Mouse (Mus musculus): ENCODE data around the gene Notum. TPM values are rescaled to one million over a fixed set of nuclear protein-coding genes. Genes with fewer than 3 reads are reported as not detected.

Gene Notum
- not detected in 4 replicates for total RNA-seq (2023)

DNA sequence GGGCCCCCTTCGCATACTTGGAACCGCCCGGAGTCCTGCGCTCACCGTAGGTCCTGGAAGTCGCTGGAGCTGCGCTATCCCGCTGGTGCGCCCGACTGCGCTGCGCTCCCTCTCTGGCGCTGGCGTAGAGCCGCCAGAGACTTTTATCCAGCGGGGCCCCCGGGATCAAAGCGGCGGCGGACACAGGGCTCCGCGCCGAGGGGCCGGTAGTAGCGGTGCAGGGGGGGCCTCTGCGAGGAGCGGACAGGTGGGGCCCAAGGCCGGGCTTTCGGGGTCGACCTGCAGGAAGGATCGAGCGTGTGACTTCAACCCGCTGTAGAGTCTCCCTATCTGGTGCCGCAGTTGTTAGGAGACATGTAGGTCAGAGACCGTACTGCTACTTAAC, at the start of gene Notum:
Gene Notum, minus strand, starts transcription at position 100 of the 385 bp plus-strand sequence.

DNA sequence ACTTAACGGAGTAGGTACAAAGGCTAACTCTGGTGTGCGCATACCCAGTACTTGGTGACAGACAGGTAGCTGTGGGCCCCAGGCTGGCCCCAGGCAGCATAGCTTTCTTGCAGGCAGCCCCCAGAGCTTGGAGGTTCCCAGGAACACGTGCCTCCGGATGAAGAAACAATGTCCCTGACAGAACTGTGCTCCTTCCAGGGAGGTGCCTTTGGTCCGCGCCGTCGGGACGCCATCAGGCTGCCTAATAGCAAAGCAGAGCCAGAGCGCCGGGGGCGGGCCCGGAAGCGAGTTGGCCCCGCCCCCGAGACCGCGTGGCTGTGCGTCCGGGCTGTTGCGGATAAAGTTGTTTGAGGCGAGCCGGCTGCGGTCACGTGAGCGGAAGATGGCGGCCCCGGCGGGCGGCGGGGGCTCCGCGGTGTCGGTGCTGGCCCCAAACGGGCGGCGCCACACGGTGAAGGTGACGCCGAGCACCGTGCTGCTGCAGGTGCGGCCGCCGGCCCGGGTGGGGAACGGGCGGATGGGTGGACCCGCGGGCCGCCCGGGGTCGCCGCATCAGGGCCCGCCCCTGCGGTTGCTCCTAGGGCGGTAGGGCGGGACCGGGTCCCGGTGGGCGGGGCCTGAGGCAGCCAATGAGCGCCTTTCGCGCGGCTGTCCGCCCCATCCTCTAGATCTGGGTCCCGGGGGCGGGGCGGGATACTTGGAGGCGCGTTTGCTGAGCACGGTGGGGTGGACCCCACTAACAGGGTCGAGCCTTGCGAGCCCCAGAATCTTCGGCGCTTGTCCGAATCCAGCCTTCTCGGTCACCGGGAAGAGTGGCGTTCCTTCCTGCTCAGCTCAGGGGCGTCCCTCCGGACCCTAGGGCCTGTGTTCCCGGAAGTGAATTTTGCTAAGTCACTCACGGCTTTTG, 12.0 kb upstream of the Notum start, which contains the start of gene Aspscr1:
Gene Aspscr1, plus strand, starts transcription at position 287 of the 907 bp plus-strand sequence.

DNA sequence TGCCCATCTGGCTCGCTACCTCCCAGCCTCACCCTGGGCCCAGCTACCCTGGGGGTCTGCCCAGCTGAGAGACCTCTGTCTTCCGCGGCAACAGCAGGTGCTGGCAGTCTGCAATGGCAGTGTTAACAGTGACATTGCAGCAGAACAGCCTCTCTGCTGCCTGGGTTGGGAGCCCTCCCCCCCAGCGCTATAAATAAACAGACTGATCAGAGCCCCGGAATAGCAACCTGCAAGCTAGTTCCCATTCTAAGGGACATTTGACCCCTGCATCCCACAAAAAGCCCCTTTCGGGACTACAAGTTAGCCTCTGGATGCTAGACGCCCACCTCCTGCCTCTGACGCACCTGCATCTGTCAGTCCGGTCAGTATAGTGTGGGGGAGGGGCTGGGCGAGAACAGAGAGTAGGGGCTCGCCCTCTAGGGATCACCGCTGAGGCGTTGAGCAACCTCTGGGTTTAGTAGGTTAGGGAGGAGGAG, 12.9 kb downstream of the Notum start, which contains the start of gene Myadml2:
Gene Myadml2, minus strand, starts transcription at position 158 of the 476 bp plus-strand sequence.

DNA sequence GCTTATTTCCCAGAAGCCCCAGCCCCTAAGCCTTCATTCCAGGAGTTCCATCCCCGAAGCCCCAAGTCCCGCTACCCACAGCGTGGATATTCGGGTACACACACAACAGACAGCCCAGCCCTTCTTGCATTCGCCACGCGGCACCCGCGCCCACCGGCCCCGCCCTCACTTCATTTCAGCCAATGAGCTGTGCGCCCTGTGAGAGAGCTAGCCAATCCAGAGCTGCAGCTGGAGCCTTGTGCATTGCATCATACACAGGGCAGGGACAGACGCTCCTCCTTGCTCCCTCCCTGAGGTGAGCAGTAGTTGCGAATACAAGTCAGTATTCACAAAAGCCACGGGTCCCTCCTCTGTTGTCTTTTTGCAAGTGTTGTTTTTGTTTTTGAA, 17.4 kb downstream of the Notum start, which contains the start of gene Pycr1:
Gene Pycr1, minus strand, starts transcription at position 169 of the 387 bp plus-strand sequence.

DNA sequence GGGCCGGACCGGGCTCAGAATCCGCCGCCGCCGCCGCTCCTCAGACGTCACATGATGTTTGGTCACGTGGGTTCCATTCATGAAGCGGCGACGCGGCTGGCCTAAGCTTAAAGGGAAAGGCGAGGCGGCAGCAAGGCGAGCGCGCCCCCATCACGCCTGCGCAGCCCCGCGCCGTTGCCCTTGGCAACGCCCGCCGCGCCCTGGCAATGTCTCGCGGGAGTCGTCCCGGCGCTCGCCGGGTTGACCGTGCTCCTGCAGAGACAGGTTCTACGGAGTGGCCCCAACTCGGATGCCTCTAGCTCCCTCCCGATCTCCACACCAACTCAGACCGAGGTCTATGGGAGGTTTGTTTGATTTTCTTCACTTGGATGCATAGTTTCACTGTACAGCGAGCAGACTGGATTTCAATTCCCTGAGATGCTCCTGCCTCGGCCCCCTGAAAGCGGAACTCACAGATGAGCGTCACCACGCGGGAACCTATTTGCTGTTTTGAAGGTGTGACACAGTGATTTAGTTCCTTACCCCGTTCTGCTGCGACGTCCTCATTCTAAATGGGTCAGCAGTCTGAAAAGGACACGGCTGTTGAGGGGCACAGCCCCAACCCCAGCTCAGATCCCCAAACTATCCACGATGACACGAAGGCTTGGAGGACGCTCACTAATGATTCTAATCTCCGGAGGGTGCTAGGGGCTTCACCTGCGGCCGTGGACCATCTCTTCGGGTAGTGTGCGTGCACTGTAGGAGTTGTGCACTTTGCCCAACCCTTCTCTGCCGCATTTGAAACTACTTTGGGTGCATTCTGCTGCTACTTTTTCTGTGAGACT, 27.2 kb downstream of the Notum start, which contains the start of gene Mafg:
Gene Mafg, minus strand, starts transcription at position 81 of the 824 bp plus-strand sequence.

DNA sequence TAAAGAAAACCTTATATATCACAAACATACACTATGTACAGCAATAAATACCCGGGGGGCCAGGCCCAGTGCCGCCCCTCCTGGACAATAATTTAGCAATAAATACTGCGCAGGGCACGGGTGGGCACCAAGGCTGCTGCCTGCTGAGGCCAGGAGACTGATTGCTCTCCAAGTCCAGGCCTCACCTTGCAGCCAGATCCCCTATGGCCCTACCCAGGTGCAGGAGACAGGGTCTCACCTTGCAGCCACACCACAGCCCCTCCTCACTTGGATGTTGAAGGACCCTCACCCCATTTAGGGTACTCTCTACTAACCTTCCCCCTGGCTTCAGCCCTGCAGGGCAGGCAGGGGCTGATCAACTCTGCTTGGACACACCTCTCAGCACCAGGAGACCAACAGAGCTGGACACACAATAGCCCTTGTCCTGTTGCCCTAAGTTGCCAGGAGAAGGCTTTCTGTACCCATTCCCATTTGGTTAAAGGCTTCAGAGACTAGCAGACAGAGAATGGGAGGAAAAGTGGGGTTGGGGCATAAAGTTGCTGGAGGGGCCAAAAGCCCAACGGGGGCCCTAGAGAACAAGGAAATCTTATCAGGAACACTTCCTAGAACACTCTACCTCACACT, 35.7 kb downstream of the Notum start, which contains the start of gene Sirt7:
Gene Sirt7, minus strand, starts transcription at position 89 of the 624 bp plus-strand sequence.

DNA sequence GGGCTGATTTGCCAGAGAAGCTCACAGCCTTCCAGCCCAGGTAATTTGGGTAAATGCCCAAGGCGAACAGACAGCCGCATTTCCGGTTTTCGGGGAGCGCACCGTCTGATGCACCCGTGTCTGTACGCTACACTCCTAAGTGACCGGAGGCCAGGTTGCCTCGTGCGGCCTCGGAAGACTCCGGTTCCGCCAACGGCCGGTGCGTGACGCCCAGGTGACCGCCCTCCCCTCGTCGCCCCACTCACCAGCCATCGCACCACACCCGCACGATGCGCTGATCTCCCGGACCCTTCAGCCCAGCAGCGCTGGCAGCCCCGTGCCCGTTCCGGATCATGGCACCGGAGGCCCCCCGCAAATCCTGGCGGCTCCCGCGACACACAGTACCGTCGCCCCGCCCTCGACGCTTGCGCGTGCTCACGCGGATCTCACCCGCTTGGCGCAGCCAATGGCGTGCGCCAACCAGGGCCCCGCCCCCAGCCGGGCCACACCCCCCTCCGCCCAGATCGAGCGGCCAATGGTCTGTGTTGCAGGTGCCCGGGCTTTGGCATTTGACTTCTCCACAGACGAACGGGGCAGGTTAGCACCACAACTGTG, 43.4 kb downstream of the Notum start, which contains the start of gene Pcyt2:
Gene Pcyt2, minus strand, starts transcription at position 418 of the 594 bp plus-strand sequence.

DNA sequence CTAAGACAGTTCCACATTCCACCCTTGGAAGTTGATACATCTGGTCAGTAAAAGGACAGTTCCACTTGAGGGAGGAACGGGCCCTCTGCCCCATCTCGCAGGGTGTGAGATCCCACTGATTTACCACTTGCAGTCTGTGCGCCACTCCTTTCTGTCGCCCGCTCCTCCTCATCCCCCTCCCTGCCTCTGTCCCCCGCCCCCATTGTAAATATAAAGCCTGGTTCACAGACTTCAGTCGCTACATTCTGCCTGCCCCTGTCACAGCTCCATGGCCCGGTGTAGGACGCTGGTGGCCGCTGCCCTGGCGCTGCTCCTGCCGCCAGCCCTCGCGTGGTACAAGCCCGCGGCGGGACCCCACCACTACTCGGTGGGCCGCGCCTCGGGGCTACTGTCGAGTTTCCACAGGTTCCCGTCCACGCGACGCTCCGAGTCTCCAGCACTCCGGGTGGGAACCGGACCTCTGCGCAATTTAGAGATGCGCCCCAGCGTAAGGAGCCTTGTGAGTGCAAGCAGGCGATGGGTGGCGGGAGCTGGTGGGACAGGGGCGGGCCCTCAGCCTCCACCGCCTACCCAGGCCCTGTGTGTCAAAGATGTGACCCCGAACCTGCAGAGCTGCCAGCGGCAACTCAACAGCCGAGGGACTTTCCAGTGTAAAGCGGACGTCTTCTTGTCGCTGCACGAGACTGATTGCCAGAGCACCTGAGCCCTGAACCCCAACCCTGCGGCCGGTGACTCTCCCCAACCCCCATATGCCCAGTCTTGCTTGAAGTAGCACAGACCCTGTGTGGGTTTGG, 52.5 kb downstream of the Notum start, which contains the start of gene Npb:
Gene Npb, plus strand, starts transcription at position 237 of the 794 bp plus-strand sequence.

Other genes starting within 250 kb of the Notum start
- 65.3 to 69.1 TPM (median 67.1 TPM) in 4 replicates for gene Nploc4, start 223.5 kb downstream of the Notum start, total RNA-seq (2023)
- gene Tspan10, start 218.5 kb downstream of the Notum start, total RNA-seq (2023) = 0.69 to 24.1 TPM in 2 of 4 replicates, not detected in the others
- gene Pde6g, start 207.7 kb downstream of the Notum start, total RNA-seq (2023) = 0.88 TPM in 1 of 4 replicates, not detected in the others
- gene Oxld1, start 203.1 kb downstream of the Notum start, total RNA-seq (2023) = 4.3 to 7.5 TPM (median 4.8 TPM) in 4 replicates
- gene Ccdc137, start 203.1 kb downstream of the Notum start, total RNA-seq (2023) = 28.8 to 40.2 TPM (median 32.1 TPM) in 4 replicates
- 4.9 to 14.4 TPM (median 11.7 TPM) in 4 replicates for gene Arl16, start 193.6 kb downstream of the Notum start, total RNA-seq (2023)
- 31.5 to 40.7 TPM (median 34.0 TPM) in 4 replicates for gene Mrpl12, start 176.6 kb downstream of the Notum start, total RNA-seq (2023)
- gene Slc25a10, start 169.3 kb downstream of the Notum start, total RNA-seq (2023) = 12.3 to 14.2 TPM (median 13.2 TPM) in 4 replicates
- not detected in 4 replicates for gene Gcgr, start 130.5 kb downstream of the Notum start, total RNA-seq (2023)
- gene Mcrip1, start 111.4 kb downstream of the Notum start, total RNA-seq (2023) = 38.2 to 45.1 TPM (median 40.3 TPM) in 4 replicates
- gene Ppp1r27, start 110.0 kb downstream of the Notum start, total RNA-seq (2023) = not detected in 4 replicates
- gene P4hb, start 87.9 kb downstream of the Notum start, total RNA-seq (2023) = 147 to 174 TPM (median 161 TPM) in 4 replicates
- 511 to 532 TPM (median 521 TPM) in 4 replicates for gene Arhgdia, start 79.6 kb downstream of the Notum start, total RNA-seq (2023)
- 140 to 161 TPM (median 155 TPM) in 4 replicates for gene Alyref, start 62.8 kb downstream of the Notum start, total RNA-seq (2023)
- gene Anapc11, start 62.8 kb downstream of the Notum start, total RNA-seq (2023) = 39.9 to 45.2 TPM (median 44.4 TPM) in 4 replicates
- gene Npb, start 52.7 kb downstream of the Notum start, total RNA-seq (2023) = not detected in 4 replicates
- 101 to 110 TPM (median 102 TPM) in 4 replicates for gene Pcyt2, start 43.2 kb downstream of the Notum start, total RNA-seq (2023)
- 95.8 to 118 TPM (median 106 TPM) in 4 replicates for gene Sirt7, start 35.9 kb downstream of the Notum start, total RNA-seq (2023)
- 66.1 to 75.4 TPM (median 73.7 TPM) in 4 replicates for gene Mafg, start 27.6 kb downstream of the Notum start, total RNA-seq (2023)
- 0.81 to 4.3 TPM (median 1.4 TPM) in 4 replicates for gene Pycr1, start 17.4 kb downstream of the Notum start, total RNA-seq (2023)
- gene Myadml2, start 13.0 kb downstream of the Notum start, total RNA-seq (2023) = 1.5 to 2.0 TPM in 2 of 4 replicates, not detected in the others
- gene Aspscr1, start 11.8 kb upstream of the Notum start, total RNA-seq (2023) = 95.9 to 114 TPM (median 110 TPM) in 4 replicates
- gene Cenpx, start 52.6 kb upstream of the Notum start, total RNA-seq (2023) = 26.6 to 39.0 TPM (median 29.3 TPM) in 4 replicates
- 36.7 to 47.4 TPM (median 37.6 TPM) in 4 replicates for gene Lrrc45, start 52.8 kb upstream of the Notum start, total RNA-seq (2023)
- gene Rac3, start 60.3 kb upstream of the Notum start, total RNA-seq (2023) = 0.86 TPM in 1 of 4 replicates, not detected in the others
- gene Dcxr, start 66.1 kb upstream of the Notum start, total RNA-seq (2023) = 13.4 to 18.0 TPM (median 16.8 TPM) in 4 replicates
- not detected in 4 replicates for gene Cbr2, start 70.9 kb upstream of the Notum start, total RNA-seq (2023)
- gene Hmga1b, start 101.6 kb upstream of the Notum start, total RNA-seq (2023) = 33.4 to 46.4 TPM (median 42.5 TPM) in 4 replicates
- 12.1 to 16.6 TPM (median 12.6 TPM) in 4 replicates for gene Rfng, start 123.0 kb upstream of the Notum start, total RNA-seq (2023)
- gene Gps1, start 123.1 kb upstream of the Notum start, total RNA-seq (2023) = 70.3 to 87.1 TPM (median 75.6 TPM) in 4 replicates
- 49.8 to 57.3 TPM (median 53.2 TPM) in 4 replicates for gene Dus1l, start 135.2 kb upstream of the Notum start, total RNA-seq (2023)
- gene Fasn, start 163.4 kb upstream of the Notum start, total RNA-seq (2023) = 117 to 130 TPM (median 124 TPM) in 4 replicates

All from B cell, adult 62 days (primary cell).